Mouse (Mus musculus) gastrocnemius, adult 2 months (tissue): ENCODE results near the gene Ggta1. TPM values are rescaled to one million over a fixed set of nuclear protein-coding genes. Genes with fewer than 3 reads are reported as not detected.
A peak's percentile ranks its signal among the peaks of the same experiment; 100 is the strongest.

Experiments
- DNase-seq: peaks from one replicate; pipeline ENCODE4 v3.0.0; 2022
- H3K27ac ChIP-seq: fragments of 200-600 bp; 2 replicates; pipeline ENCODE4 v1.8.1; 2022; ENCODE audit warnings: mild to moderate bottlenecking
- H3K4me3 ChIP-seq: fragments of 200-600 bp; 2 replicates; pipeline ENCODE4 v1.8.1; 2022; ENCODE audit warnings: mild to moderate bottlenecking, moderate library complexity
- CTCF ChIP-seq: fragments of 200-600 bp; IDR thresholded peaks from 2 replicates; pipeline ENCODE4 v1.8.1; 2022; ENCODE audit warnings: antibody characterized with exemption, mild to moderate bottlenecking, moderate library complexity
- intact Hi-C: fragments of 180-260 bp; cut with DNase I; formaldehyde crosslinking; loops from one replicate; pipeline ENCODE4 v1.15.1; 2025
- total RNA-seq, 2 experiments: library from RNA; stranded (reverse); gene quantifications; 2 replicates each; pipeline ENCODE4 v1.2.3; 2021

Gene Ggta1
- total RNA-seq, 2 experiments from 2014 or later, result 6.3 to 11.2 TPM

GRCm38 (mm10) chr2:35484102-35484501 lies 21.1 kb upstream of the Ggta1 start:
- intact Hi-C loops, result no loop called here
- TF ChIP-seq CTCF, result no peak
- Histone ChIP-seq H3K27ac (no peak overlapping the region), H3K4me3 (no peak overlapping the region)
- no peak for DNase-seq

GRCm38 (mm10) chr2:35483402-35483801 lies 20.4 kb upstream of the Ggta1 start:
- no peak for DNase-seq
- intact Hi-C loops, result no loop called here
- H3K27ac ChIP-seq, result no peak overlapping the region
- no peak overlapping the region for H3K4me3 ChIP-seq
- TF ChIP-seq CTCF, result no peak

GRCm38 (mm10) chr2:35481322-35481990 lies 18.4 kb upstream of the Ggta1 start:
- intact Hi-C loops, result no loop called here
- TF ChIP-seq CTCF, result no peak
- no peak for DNase-seq
- Histone ChIP-seq H3K27ac (no peak overlapping the region), H3K4me3 (no peak overlapping the region)

GRCm38 (mm10) chr2:35480073-35480472 lies 17.0 kb upstream of the Ggta1 start:
- TF ChIP-seq CTCF, result no peak
- intact Hi-C loops, result no loop called here

GRCm38 (mm10) chr2:35478812-35479122 lies 15.7 kb upstream of the Ggta1 start:
- TF ChIP-seq CTCF, result no peak
- no peak overlapping the region for H3K4me3 ChIP-seq
- H3K27ac ChIP-seq, result peak overlapping the region; percentile 31; the same call in 1 of the 2 replicates
- no peak for DNase-seq
- intact Hi-C loops, result no loop called here

More at GRCm38 (mm10) chr2:35480073-35480472, 17.0 kb upstream of the Ggta1 start:
- H3K4me3 ChIP-seq, result no peak overlapping the region
- no peak for DNase-seq
- no peak overlapping the region; the same call in 1 of the 2 replicates for H3K27ac ChIP-seq

GRCm38 (mm10) chr2:35477999-35478811 lies 15.2 kb upstream of the Ggta1 start:
- no peak overlapping the region for H3K4me3 ChIP-seq
- no peak for TF ChIP-seq CTCF
- no peak overlapping the region; the same call in 1 of the 2 replicates for H3K27ac ChIP-seq
- no peak for DNase-seq
- intact Hi-C loops, result no loop called here

- Histone ChIP-seq H3K4me3 (no peak overlapping the region), H3K27ac (no peak overlapping the region)
- no peak for DNase-seq
- intact Hi-C loops, result no loop called here
- no peak for TF ChIP-seq CTCF
These were observed 14.3 kb upstream of the Ggta1 start for GRCm38 (mm10) chr2:35477321-35477720.

GRCm38 (mm10) chr2:35474916-35475315 lies 11.9 kb upstream of the Ggta1 start:
- Histone ChIP-seq H3K27ac (no peak overlapping the region), H3K4me3 (no peak overlapping the region)
- TF ChIP-seq CTCF, result no peak
- DNase-seq, result no peak
- intact Hi-C loops, result no loop called here

- no peak overlapping the region for H3K27ac ChIP-seq
- TF ChIP-seq CTCF, result no peak
- intact Hi-C loops, result no loop called here
These were observed 6.2 kb upstream of the Ggta1 start for GRCm38 (mm10) chr2:35469266-35469665.

GRCm38 (mm10) chr2:35468276-35468675 lies 5.2 kb upstream of the Ggta1 start:
- DNase-seq, result no peak
- no peak overlapping the region for H3K4me3 ChIP-seq
- no peak for TF ChIP-seq CTCF
- no peak overlapping the region for H3K27ac ChIP-seq
- intact Hi-C loops, result no loop called here

More at GRCm38 (mm10) chr2:35469266-35469665, 6.2 kb upstream of the Ggta1 start:
- DNase-seq, result no peak
- no peak overlapping the region for H3K4me3 ChIP-seq

- intact Hi-C loops, result no loop called here
- Histone ChIP-seq H3K27ac (no peak overlapping the region), H3K4me3 (no peak overlapping the region)
- DNase-seq, result no peak
- TF ChIP-seq CTCF, result no peak
These were observed 4.8 kb upstream of the Ggta1 start for GRCm38 (mm10) chr2:35467855-35468254.

GRCm38 (mm10) chr2:35465677-35466076 lies 2.6 kb upstream of the Ggta1 start:
- Histone ChIP-seq H3K4me3 (no peak overlapping the region), H3K27ac (no peak overlapping the region)
- intact Hi-C loops, result no loop called here
- no peak for TF ChIP-seq CTCF
- no peak for DNase-seq

- no peak for TF ChIP-seq CTCF
- H3K27ac ChIP-seq, result no peak overlapping the region
These were observed 1.5 kb upstream of the Ggta1 start for GRCm38 (mm10) chr2:35464548-35464947.

More at GRCm38 (mm10) chr2:35464548-35464947, 1.5 kb upstream of the Ggta1 start:
- no peak for DNase-seq
- intact Hi-C loops, result loop anchor here (5.0 kb wide), 1 partner anchor 43 kb away; no protein-coding TSS in a partner anchor
- H3K4me3 ChIP-seq, result no peak overlapping the region
